Mouse (Mus musculus) hindbrain, embryonic 11.5 days (tissue): Measurements from ENCODE around the gene Tex38. TPM values are rescaled to one million over a fixed set of nuclear protein-coding genes. Genes with fewer than 3 reads are reported as not detected.

Experiments
- ATAC-seq: fragments of 200-750 bp; cut with Nextera tagmentation; 2 replicates; pipeline ENCODE4 v1.8.0; 2017; ENCODE audit warnings: mild to moderate bottlenecking, moderate TSS enrichment, moderate library complexity; ENCODE audit not compliant: low FRiP score
- DNase-seq: peaks from one replicate; pipeline ENCODE4 v3.0.0-alpha.2; 2015; ENCODE audit warnings: low spot score
- H3K27ac ChIP-seq: fragments of 300-500 bp; sonication (generic); 2 replicates; pipeline ENCODE4 v1.5.1; 2014; ENCODE audit warnings: mild to moderate bottlenecking, low read depth, low read length
- H3K27me3 ChIP-seq: fragments of 300-500 bp; sonication (generic); 2 replicates; pipeline ENCODE4 v1.6.1; 2014; ENCODE audit warnings: mild to moderate bottlenecking, low read length, moderate library complexity, mixed read lengths; ENCODE audit not compliant: control insufficient read depth, insufficient read depth
- H3K36me3 ChIP-seq: fragments of 300-500 bp; sonication (generic); 2 replicates; pipeline ENCODE4 v1.6.1; 2014; ENCODE audit warnings: mild to moderate bottlenecking, low read length, moderate library complexity, mixed read lengths; ENCODE audit not compliant: control insufficient read depth, insufficient read depth
- H3K4me1 ChIP-seq: fragments of 300-500 bp; sonication (generic); replicated peaks from 2 replicates; pipeline ENCODE4 v1.6.1; 2014; ENCODE audit warnings: low read length, mixed read lengths; ENCODE audit not compliant: control insufficient read depth, insufficient read depth
- H3K4me2 ChIP-seq: fragments of 300-500 bp; sonication (generic); replicated peaks from 2 replicates; pipeline ENCODE4 v1.6.1; 2014; ENCODE audit warnings: mild to moderate bottlenecking, low read depth, low read length
- H3K4me3 ChIP-seq: fragments of 300-500 bp; sonication (generic); 2 replicates; pipeline ENCODE4 v1.5.1; 2014; ENCODE audit warnings: low read depth, low read length
- H3K9ac ChIP-seq: fragments of 300-500 bp; sonication (generic); 2 replicates; pipeline ENCODE4 v1.6.1; 2014; ENCODE audit warnings: low read depth, low read length
- H3K9me3 ChIP-seq: fragments of 300-500 bp; sonication (generic); 2 replicates; pipeline ENCODE4 v1.6.1; 2016; ENCODE audit warnings: low read length; ENCODE audit not compliant: control insufficient read depth
- WGBS: fragments of 180-500 bp; shearing (Covaris S2); extraction: QIAGEN DNeasy Blood & Tissue Kit; methylation state at CpG from one replicate; pipeline ENCODE4 v1.1.7; 2014; 5-methylcytosine and 5-hydroxymethylcytosine counted together
- polyA plus RNA-seq: library from polyadenylated mRNA; unstranded; fragments of >200 nt; fragmentation: Nextera tagmentation; extraction: Ambion mirVana; gene quantifications from 2 replicates; pipeline ENCODE4 v1.2.1, GENCODE M21; 2014

Tex38 gene
- polyA plus RNA-seq, 1 experiment from 2014 or later: 0.29 TPM

DNA sequence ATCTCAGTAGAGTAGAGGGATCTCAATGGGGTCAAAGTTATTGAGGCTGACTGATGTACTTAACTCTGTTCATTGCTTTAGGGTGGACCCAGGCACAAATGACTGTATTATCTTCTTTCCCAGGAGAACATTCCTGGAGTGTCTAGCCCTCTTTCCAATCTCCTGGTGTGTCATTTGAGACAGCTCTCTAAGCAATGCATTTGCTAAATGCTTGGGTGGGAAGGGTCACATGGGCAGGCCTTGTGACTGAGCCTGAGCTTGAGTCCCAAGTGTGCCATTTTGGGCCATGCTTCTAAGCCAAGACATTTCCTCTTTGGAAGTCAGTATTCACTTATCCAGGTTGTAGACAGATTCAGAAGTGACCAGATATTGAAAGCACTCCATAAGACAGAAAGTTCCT lies 40.6 kb upstream of the Tex38 start:
- Histone ChIP-seq H3K27me3 (no peaks in the 10 kb centered on the region), H3K36me3 (no peaks in the 10 kb centered on the region), H3K9ac (no peak overlapping the region), H3K4me2 (no peak overlapping the region), H3K4me1 (no peaks in the 10 kb centered on the region), H3K27ac (no peak overlapping the region), H3K4me3 (no peak overlapping the region), H3K9me3 (no peaks in the 10 kb centered on the region)
- DNase-seq (no peak), ATAC-seq (no peak)

DNA sequence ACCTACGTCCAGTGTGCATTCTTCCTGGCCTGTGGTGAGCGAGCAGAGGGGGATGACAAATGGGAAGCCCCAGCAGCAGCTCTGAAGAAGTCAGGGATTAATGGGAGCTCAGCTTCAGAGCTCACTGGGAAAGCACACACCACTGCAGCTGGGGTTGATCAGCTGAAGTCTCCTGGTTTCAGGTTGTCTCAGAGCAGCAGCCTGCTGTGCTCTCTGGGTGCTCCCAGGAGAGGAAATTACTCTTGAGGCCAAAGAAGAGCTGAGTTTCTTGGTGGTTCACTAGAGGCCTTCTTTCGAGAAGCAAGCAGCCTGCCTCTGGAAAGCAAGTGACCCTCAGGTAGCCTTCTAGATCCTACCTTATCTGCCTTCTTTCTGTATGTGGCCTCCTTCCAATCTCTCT lies 40.1 kb upstream of the Tex38 start:
- no peak for ATAC-seq
- no peaks in the 10 kb centered on the region for H3K27me3 ChIP-seq
- H3K27ac ChIP-seq: no peak overlapping the region
- no peak for DNase-seq
- no peak overlapping the region for H3K9ac ChIP-seq
- H3K4me3 ChIP-seq: no peak overlapping the region
- WGBS: 68% methylated on average over 3 of the region's 3 CpGs
- H3K4me2 ChIP-seq: no peak overlapping the region
- H3K4me1 ChIP-seq: no peaks in the 10 kb centered on the region
- no peaks in the 10 kb centered on the region for H3K9me3 ChIP-seq
- H3K36me3 ChIP-seq: no peaks in the 10 kb centered on the region

DNA sequence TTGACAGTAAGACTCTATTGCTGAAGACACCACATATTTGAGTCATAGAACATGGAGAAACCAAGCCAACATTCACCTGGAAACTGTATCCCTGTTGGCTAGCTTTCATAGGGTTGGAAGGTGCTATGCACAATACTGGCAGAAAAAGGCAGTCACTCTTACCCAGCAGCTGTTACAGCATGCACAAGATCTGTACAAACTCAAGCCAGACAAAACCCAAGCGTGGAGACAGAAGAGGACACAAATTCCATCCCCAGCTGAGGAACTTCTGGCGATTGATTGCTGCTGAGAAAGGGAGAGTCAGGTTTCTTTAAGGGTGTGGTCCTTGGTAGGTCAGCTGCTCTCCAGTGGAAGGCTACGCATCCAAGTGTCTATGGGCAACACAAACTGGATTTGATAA lies 39.4 kb upstream of the Tex38 start:
- 73% methylated on average over 3 of the region's 3 CpGs for WGBS
- H3K4me2 ChIP-seq: no peak overlapping the region
- 0 out of 2 replicates have a peak, but pooled peaks cover 2% of the 10 kb centered on the region for H3K36me3 ChIP-seq
- DNase-seq: no peak
- no peak overlapping the region for H3K27ac ChIP-seq
- ATAC-seq: no peak
- no peaks in the 10 kb centered on the region for H3K27me3 ChIP-seq
- H3K4me1 ChIP-seq: no peaks in the 10 kb centered on the region
- H3K9me3 ChIP-seq: no peaks in the 10 kb centered on the region
- no peak overlapping the region for H3K4me3 ChIP-seq
- no peak overlapping the region for H3K9ac ChIP-seq

DNA sequence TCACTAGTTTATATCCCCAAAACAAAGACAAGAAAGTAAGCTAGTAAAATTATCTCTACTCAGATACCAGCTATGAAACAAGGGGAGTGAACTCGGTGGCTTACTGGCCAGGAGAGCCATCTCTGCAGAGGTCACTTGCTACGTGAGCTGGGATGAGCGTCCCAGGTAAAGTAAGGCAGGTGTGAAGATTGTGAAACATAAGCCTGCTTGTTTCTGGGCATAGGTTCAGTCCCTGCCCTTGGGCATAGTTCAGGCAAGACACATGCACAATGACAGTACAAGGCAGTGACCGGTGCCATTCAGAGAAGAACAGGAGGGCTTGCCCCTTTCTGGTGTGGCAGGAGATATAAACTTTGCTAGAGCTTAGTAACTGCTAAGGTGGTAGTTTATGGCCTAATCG lies 34.8 kb upstream of the Tex38 start:
- 0 out of 2 replicates have a peak, but pooled peaks cover 2% of the 10 kb centered on the region for H3K36me3 ChIP-seq
- WGBS: 89% methylated on average over 5 of the region's 5 CpGs
- H3K27ac ChIP-seq: no peak overlapping the region

DNA sequence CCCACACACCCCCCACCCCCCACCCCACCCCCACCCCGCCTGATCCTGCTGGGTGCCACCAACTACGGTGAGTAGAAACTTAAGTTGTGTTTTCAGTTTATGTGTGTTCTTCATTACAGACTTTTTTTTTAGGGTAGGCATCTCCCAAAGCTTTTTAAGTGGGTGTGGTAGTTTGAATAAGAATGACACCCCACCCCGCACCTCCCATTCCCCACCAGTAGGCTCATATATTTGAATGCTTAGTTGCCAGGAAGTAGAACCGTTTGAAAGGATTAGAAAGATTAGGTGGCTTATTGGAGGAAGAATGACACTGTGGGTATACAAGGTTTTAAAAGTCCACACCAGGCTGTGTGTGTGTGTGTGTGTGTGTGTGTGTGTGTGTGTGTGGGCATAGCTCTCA lies 31.5 kb upstream of the Tex38 start:
- H3K27me3 ChIP-seq: no peaks in the 10 kb centered on the region
- H3K4me1 ChIP-seq: no peaks in the 10 kb centered on the region
- 95% methylated on average over 4 of the region's 4 CpGs for WGBS
- no peak overlapping the region for H3K4me3 ChIP-seq
- DNase-seq: no peak
- no peak overlapping the region for H3K27ac ChIP-seq
- no peaks in the 10 kb centered on the region for H3K9me3 ChIP-seq
- H3K36me3 ChIP-seq: 0 out of 2 replicates have a peak, but pooled peaks cover 2% of the 10 kb centered on the region
- no peak overlapping the region for H3K4me2 ChIP-seq
- H3K9ac ChIP-seq: no peak overlapping the region
- no peak for ATAC-seq

More for the DNA sequence above, 34.8 kb upstream of the Tex38 start:
- Histone ChIP-seq H3K4me1 (no peaks in the 10 kb centered on the region), H3K4me2 (no peak overlapping the region), H3K4me3 (no peak overlapping the region), H3K9ac (no peak overlapping the region), H3K27me3 (no peaks in the 10 kb centered on the region), H3K9me3 (no peaks in the 10 kb centered on the region)
- ATAC-seq (no peak), DNase-seq (no peak)

DNA sequence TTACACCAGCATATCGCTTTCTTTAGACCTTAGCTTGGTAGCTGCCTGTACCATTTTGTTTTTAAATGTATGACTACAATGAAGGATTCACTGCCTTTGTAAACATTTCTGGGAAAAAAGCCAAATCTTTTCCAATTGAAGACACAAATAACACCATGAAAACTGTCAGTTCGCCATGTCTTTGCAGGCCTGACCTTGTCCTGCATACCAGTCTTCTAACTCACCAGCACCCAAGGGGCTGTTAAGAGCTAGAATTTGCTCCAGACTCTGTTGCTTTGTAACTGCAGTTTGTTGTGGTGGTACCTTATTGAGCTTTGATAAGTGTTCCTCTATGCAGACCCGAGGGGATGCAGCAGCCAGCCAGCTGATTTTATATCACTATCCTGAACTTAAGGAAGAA lies 19.2 kb upstream of the Tex38 start:
- 90% methylated on average over 3 of the region's 3 CpGs for WGBS

DNA sequence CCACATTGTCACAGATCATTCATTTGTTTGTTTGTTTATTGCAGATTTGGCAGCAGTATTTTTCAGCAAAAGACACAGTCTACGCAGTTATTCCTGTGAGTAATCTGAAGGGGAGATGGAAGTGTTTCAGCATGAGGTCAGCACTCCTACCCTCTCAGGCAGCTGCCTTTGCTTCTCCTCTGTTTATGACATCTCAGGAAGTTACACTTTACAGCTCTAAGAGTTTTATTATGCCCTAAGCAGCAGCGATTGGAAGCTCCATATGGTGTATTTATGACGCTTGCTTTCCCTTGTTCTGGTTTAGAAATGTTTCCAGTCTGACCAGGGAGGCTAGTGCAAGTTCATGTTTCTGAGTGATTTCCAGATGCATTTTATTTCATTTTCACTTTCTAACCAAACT lies 14.5 kb upstream of the Tex38 start:
- H3K36me3 ChIP-seq: no peaks in the 10 kb centered on the region
- DNase-seq (no peak), ATAC-seq (no peak)
- H3K9me3 ChIP-seq: no peaks in the 10 kb centered on the region
- H3K9ac ChIP-seq: no peak overlapping the region
- 92% methylated on average over 3 of the region's 3 CpGs for WGBS
- H3K4me1 ChIP-seq: no peaks in the 10 kb centered on the region
- H3K4me3 ChIP-seq: no peak overlapping the region
- no peak overlapping the region for H3K27ac ChIP-seq
- H3K27me3 ChIP-seq: no peaks in the 10 kb centered on the region
- no peak overlapping the region for H3K4me2 ChIP-seq

More for the DNA sequence above, 19.2 kb upstream of the Tex38 start:
- Histone ChIP-seq H3K36me3 (no peaks in the 10 kb centered on the region), H3K4me2 (no peak overlapping the region), H3K27me3 (no peaks in the 10 kb centered on the region), H3K9ac (no peak overlapping the region), H3K9me3 (no peaks in the 10 kb centered on the region), H3K4me3 (no peak overlapping the region), H3K27ac (no peak overlapping the region), H3K4me1 (no peaks in the 10 kb centered on the region)
- no peak for DNase-seq
- no peak for ATAC-seq

DNA sequence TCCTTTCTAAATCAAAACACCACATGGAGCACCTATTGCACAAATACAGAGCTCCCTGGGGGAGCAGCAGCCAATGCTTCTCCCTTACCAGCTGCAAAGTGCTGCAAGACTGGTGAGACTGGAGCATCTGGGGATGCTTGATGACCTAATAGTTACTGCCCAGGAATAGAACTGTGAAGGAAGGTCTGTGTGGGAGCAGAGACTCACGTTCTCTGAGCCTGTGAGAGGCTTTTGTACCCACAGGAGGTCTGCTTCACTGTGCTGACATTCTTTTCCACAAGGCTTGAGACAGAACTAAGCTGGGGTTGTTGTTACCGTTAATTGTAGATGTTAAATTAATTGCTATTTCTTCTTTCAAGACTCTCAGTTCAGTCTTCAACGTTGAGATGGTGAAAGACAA lies 10.0 kb upstream of the Tex38 start:
- no peaks in the 10 kb centered on the region for H3K4me1 ChIP-seq
- 79% methylated on average over 3 of the region's 3 CpGs for WGBS
- no peak overlapping the region for H3K4me3 ChIP-seq
- no peak for DNase-seq
- H3K4me2 ChIP-seq: no peak overlapping the region
- H3K9me3 ChIP-seq: no peaks in the 10 kb centered on the region
- no peak overlapping the region for H3K27ac ChIP-seq
- no peaks in the 10 kb centered on the region for H3K27me3 ChIP-seq
- no peaks in the 10 kb centered on the region for H3K36me3 ChIP-seq
- no peak for ATAC-seq
- H3K9ac ChIP-seq: no peak overlapping the region

DNA sequence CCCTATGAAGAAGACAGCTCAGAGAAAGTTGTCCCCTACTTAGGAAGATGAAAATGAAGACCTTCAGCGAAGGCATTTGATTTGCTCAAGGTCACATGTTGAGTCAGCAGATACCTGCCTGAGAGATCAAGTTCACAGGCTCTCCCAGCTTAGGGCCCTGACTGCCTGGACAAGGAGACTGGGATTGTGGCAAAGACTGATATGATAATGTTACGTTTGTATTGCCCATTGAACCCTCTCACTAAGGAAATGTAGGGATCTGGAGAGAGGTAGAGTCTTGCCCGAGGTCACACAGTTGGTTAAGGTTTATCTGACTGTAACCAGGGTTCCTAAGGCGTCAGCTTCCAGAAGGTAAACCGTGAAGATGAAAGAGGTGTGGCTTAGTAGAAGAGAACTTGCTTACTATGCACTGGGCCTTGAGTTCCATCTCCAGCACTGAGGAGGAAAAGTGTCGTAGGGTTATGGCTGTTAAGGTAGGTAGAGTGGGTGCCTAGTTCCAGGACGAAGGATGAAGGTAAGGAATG lies 4.8 kb upstream of the Tex38 start:
- no peak for DNase-seq
- no peaks in the 10 kb centered on the region; the same call in 1 of the 2 replicates for H3K4me1 ChIP-seq
- no peak overlapping the region for H3K27ac ChIP-seq
- 65% methylated on average over 7 of the region's 7 CpGs for WGBS
- ATAC-seq: peak; percentile 28
- H3K9ac ChIP-seq: peak overlapping the region; percentile 65
- no peaks in the 10 kb centered on the region for H3K9me3 ChIP-seq
- no peaks in the 10 kb centered on the region for H3K27me3 ChIP-seq
- no peaks in the 10 kb centered on the region for H3K36me3 ChIP-seq
- peak overlapping the region; percentile 66 for H3K4me3 ChIP-seq
- peak overlapping the region; percentile 60 for H3K4me2 ChIP-seq
